Mouse (Mus musculus): ENCODE data around the gene Slc16a8. TPM values are rescaled to one million over a fixed set of nuclear protein-coding genes. Genes with fewer than 3 reads are reported as not detected.
A peak's percentile ranks its signal among the peaks of the same experiment; 100 is the strongest.
"Not testable (repeated sequence)": the region's sequence is repeated elsewhere in the genome, so short reads cannot be mapped to it uniquely, and the experiment has no call there.

Gene Slc16a8
- polyA plus RNA-seq, 1 experiment from 2014 or later: 0.36 TPM

DNA sequence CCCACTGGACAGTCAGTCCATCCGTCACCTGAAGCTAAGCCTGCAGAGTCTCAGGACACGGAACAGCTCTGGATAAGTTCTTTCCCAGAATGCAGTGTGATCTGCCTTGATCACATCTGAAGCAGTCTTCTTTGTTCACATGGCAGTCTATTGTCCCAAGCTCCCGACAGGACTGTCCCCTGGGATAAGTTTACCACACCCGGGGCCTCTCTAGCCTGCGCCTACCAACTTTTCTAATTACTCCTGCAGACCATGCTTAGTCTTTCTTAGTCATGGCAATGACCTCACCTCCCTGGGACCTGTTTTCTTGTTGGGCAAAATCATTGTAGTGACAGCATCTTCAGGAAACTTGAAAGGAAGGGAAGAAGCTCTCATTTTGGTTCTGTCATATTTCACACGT lies 16.5 kb downstream of the Slc16a8 start:
- 80% methylated on average over 6 of the region's 6 CpGs for WGBS
- H3K9ac ChIP-seq: no peak overlapping the region
- H3K4me2 ChIP-seq (replicated peaks): no peak overlapping the region
- no peaks in the 10 kb centered on the region for H3K4me1 ChIP-seq
- no peaks in the 10 kb centered on the region for H3K27me3 ChIP-seq
- no peaks in the 10 kb centered on the region for H3K9me3 ChIP-seq (replicated peaks)
- peaks cover 76% of the 10 kb centered on the region for H3K36me3 ChIP-seq
- no peak for ATAC-seq (ENCODE audit: low FRiP score)
- H3K27ac ChIP-seq: no peak overlapping the region
- no peak overlapping the region for H3K4me3 ChIP-seq

DNA sequence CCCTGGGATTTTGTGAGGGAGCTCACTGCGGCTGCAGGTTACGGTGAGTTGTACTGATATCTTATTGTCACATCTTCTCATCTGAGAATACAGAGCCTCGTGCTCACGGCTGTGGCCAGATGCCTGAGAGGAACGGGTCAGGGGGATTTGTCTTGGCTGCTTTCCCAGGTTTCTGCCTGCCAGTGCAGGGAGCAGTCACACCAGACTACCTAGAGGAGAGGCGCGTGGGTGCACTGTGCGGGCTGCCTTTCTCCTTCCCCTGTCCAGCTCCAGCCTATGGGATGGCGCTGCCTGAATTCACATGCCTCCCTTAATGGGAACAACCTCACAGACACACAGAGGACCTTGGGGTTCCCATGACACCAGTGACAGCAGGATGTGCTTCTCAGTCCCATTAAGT lies 19.3 kb downstream of the Slc16a8 start:
- no peaks in the 10 kb centered on the region for H3K27me3 ChIP-seq
- H3K9ac ChIP-seq: no peak overlapping the region
- WGBS: 90% methylated on average over 9 of the region's 9 CpGs
- H3K36me3 ChIP-seq: peaks cover 76% of the 10 kb centered on the region
- ATAC-seq (ENCODE audit: low FRiP score): no peak
- no peak overlapping the region for H3K4me2 ChIP-seq (replicated peaks)
- 0 out of 2 replicates have a peak, but pooled peaks cover under 1% of the 10 kb centered on the region for H3K4me1 ChIP-seq
- no peak overlapping the region for H3K27ac ChIP-seq
- H3K9me3 ChIP-seq (replicated peaks): no peaks in the 10 kb centered on the region
- no peak overlapping the region for H3K4me3 ChIP-seq

DNA sequence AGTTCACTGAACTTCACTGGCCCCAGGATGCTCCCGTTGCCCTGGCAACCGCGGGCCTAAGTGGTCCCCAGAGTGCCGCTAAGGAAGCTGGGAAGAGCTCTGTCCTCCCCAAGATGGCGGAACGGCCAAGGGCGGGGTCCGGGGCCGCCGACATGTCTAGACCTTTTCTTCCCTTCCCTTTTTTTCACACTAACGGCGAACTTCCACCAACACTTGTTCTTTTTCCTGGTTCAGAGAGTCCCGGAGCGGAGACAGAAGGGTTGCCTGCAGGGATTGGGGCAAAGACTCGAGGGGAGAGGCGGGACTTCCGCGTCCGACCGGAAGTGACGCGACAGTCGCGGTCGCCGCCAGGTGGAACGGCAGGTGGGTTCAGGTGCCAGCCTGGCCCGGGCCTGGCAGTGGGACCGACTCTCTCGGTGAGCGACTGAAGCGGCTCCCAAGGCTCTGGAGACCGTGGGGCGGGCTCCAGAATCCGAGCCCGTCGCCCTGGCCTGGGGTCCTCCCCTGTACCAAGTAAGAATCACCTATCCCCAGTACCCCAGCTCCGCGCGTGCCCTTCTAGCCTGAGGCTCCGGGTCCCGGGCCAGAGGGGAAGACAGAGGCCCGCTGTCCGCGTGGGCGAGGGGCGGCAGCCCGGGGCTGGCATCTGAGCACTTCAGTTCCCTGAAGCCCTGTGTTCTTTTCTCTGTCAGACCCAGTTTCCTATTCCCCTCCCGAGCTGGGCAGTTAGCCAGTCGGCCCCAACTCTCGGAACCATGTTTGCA lies 25.3 kb downstream of the Slc16a8 start, which contains the start of the genes Pick1 and Gm49486:
Pick1 (plus strand) TSS at position 116 of the 764 bp plus-strand sequence.
Gm49486 (plus strand) TSS at position 334 of the 764 bp plus-strand sequence.
- Histone ChIP-seq H3K4me2 (replicated peaks) (peak within 1 kb of the TSS; percentile 97), H3K4me1 (peaks cover 18% of the 10 kb centered on the region), H3K27ac (peak within 1 kb of the TSS; percentile 98), H3K36me3 (peaks cover 25% of the 10 kb centered on the region), H3K4me3 (peak within 1 kb of the TSS; percentile 77), H3K9ac (peak within 1 kb of the TSS; percentile 93), H3K27me3 (no peaks in the 10 kb centered on the region), H3K9me3 (replicated peaks) (no peaks in the 10 kb centered on the region)
- peak; percentile 88 for ATAC-seq (ENCODE audit: low FRiP score)
- 1% methylated on average over 51 of the region's 51 CpGs for WGBS

DNA sequence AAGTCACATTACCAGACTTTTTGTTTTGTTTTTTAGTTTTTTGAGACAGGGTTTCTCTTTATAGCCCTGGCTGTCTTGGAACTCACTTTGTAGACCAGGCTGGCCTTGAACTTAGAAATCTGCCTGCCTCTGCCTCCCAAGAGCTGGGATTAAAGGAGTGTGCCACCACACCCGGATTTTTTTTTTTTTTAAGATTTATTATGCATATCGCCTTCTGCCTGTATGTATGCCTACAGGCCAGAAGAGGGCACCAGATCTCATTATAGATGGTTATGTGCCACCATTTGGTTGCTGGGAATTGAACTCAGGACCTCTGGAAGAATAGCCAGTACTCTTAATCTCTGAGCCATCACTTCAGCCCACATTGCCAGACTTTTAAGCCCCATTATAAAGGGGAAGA lies 28.8 kb downstream of the Slc16a8 start:
- not testable (repeated sequence) for H3K36me3 ChIP-seq; H3K9me3 ChIP-seq (replicated peaks); H3K9ac ChIP-seq; H3K4me2 ChIP-seq (replicated peaks); ATAC-seq (ENCODE audit: low FRiP score); H3K27ac ChIP-seq; H3K4me3 ChIP-seq; H3K27me3 ChIP-seq
- H3K4me1 ChIP-seq: peaks cover 27% of the 10 kb centered on the region
- 78% methylated on average over 2 of the region's 2 CpGs for WGBS

DNA sequence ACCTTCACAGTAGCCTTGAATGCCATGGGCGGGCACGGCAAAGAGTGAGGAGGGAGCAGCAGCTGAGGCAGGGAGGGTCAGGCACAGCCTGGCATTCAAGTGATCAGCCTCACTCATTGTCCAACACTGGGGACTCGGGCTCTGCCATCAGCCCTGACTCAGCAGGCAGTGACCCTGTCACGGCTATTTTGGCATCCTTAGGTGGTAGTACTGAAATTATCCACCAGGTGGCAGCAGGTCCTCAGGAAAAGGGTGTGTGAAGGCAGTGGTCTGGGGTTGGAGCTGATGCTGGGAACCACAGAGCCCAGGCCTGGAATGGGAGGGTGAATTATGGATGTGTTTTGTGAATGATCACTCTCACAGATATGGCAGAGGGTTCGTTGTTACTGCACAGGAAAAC lies 29.9 kb downstream of the Slc16a8 start:
- H3K27ac ChIP-seq: no peak overlapping the region
- whole genome bisulfite sequencing: 5% methylated on average over 5 of the region's 5 CpGs

DNA sequence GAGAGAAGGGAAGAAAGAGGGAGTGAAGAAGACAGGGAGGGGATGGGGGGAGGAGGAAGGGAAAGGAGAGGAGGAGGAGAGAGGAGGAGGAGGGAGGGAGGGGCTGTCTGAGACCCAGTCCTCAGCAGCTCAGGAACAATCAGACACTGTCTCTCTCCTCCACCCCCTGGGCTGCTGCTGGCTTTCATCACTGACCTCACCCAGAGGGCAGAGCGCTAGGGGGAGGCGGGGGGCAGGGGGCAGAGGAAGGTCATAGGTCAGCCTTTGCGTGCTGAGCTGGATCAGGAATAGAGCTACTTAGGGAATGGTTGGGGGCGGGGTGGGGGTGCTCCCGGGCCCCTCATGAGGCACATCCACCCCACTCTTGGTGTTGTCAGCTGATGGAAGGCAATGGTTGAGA lies 30.9 kb downstream of the Slc16a8 start:
- no peaks in the 10 kb centered on the region for H3K27me3 ChIP-seq
- ATAC-seq (ENCODE audit: low FRiP score): 0 out of 2 replicates have a peak, but pooled peaks have one; percentile 12
- H3K9ac ChIP-seq: peak overlapping the region; percentile 20; the same call in 1 of the 2 replicates
- WGBS: 4% methylated on average over 5 of the region's 5 CpGs
- H3K4me2 ChIP-seq (replicated peaks): no peak overlapping the region
- H3K4me3 ChIP-seq: no peak overlapping the region
- peaks cover 25% of the 10 kb centered on the region for H3K4me1 ChIP-seq
- H3K27ac ChIP-seq: peak overlapping the region; percentile 14; the same call in 1 of the 2 replicates
- H3K36me3 ChIP-seq: no peaks in the 10 kb centered on the region
- no peaks in the 10 kb centered on the region for H3K9me3 ChIP-seq (replicated peaks)

More for the DNA sequence above, 29.9 kb downstream of the Slc16a8 start:
- Histone ChIP-seq H3K4me3 (no peak overlapping the region), H3K9ac (no peak overlapping the region), H3K9me3 (replicated peaks) (no peaks in the 10 kb centered on the region), H3K4me2 (replicated peaks) (peak overlapping the region; percentile 17; the same call in 1 of the 2 replicates), H3K36me3 (no peaks in the 10 kb centered on the region), H3K27me3 (no peaks in the 10 kb centered on the region), H3K4me1 (peaks cover 22% of the 10 kb centered on the region)
- ATAC-seq (ENCODE audit: low FRiP score): peak; percentile 42

DNA sequence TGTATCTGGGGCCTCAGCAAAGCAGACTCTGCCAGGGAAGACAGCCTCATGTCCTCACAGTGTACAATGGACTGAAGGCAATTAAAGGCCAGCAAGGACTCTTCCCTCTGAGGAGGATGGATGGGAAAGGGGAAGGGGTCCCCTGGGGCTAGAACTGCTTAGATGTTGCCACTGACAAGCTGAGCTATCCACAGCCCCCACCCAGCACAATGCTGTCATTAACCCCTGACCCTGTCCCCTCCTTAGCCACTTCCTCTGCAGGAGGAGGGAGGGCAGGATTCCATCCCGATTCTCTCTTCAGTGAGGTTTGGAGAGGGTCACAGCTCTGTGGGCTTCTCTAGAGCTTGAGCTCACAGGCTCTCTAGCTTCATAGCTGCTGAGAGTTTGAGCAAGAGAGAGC lies 35.0 kb downstream of the Slc16a8 start:
- Histone ChIP-seq H3K9me3 (replicated peaks) (no peaks in the 10 kb centered on the region), H3K27me3 (no peaks in the 10 kb centered on the region), H3K9ac (0 out of 2 replicates have a peak overlapping the region, but pooled peaks have one; percentile 13), H3K27ac (peak overlapping the region; percentile 40; the same call in 1 of the 2 replicates), H3K4me2 (replicated peaks) (no peak overlapping the region), H3K4me1 (peaks cover 19% of the 10 kb centered on the region), H3K4me3 (no peak overlapping the region), H3K36me3 (no peaks in the 10 kb centered on the region)
- 5% methylated on average over 1 of the region's 1 CpGs for WGBS
- no peak; the same call in 1 of the 2 replicates for ATAC-seq (ENCODE audit: low FRiP score)

DNA sequence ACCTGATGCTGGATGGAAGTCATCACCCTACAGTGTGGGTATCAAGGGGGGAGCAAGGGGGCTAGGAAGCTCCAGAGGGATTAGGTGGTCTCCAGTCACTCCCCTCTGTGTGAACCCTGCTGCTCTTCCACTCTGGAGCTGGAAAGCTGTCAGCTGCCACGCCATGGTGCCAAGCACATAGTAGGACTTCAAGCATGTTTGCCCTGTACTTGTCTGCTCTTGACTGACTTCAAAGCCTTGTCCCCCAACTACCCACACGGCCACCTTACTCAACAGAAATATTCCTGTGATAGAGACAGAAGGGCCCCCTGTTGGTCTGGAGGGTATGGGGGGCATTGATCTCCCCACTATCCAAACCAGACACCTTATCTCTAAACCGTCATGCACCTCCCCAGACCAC lies 38.4 kb downstream of the Slc16a8 start:
- no peak for ATAC-seq (ENCODE audit: low FRiP score)
- 80% methylated on average over 3 of the region's 3 CpGs for WGBS
- H3K9ac ChIP-seq: no peak overlapping the region
- H3K4me2 ChIP-seq (replicated peaks): no peak overlapping the region
- peaks cover 13% of the 10 kb centered on the region for H3K4me1 ChIP-seq
- H3K27me3 ChIP-seq: no peaks in the 10 kb centered on the region
- no peaks in the 10 kb centered on the region for H3K36me3 ChIP-seq
- H3K27ac ChIP-seq: no peak overlapping the region
- no peak overlapping the region for H3K4me3 ChIP-seq
- H3K9me3 ChIP-seq (replicated peaks): no peaks in the 10 kb centered on the region

DNA sequence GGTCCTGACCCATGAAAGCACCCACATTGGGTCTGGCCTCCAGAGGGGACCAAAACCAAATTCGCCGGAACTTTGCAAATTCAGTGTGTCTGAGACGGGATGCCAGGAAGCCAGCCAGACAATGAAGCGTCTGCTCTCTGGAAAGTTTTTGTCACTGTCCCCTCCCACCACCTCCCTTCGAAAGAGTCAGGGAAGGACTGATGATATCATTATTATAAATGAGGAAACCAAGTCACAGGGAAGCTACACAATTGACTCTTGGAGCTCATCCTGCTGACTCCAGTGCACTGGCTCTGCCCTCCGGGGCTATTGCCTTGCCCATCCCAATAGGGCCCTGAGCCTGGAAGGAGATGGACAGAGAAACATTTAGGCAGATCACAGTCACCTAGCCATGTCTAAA lies 41.0 kb downstream of the Slc16a8 start:
- 71% methylated on average over 6 of the region's 6 CpGs for WGBS
- Histone ChIP-seq H3K4me3 (no peak overlapping the region), H3K4me2 (replicated peaks) (no peak overlapping the region), H3K4me1 (0 out of 2 replicates have a peak, but pooled peaks cover 8% of the 10 kb centered on the region), H3K9ac (no peak overlapping the region), H3K9me3 (replicated peaks) (no peaks in the 10 kb centered on the region), H3K27me3 (no peaks in the 10 kb centered on the region), H3K27ac (0 out of 2 replicates have a peak overlapping the region, but pooled peaks have one; percentile 32), H3K36me3 (no peaks in the 10 kb centered on the region)
- no peak for ATAC-seq (ENCODE audit: low FRiP score)

DNA sequence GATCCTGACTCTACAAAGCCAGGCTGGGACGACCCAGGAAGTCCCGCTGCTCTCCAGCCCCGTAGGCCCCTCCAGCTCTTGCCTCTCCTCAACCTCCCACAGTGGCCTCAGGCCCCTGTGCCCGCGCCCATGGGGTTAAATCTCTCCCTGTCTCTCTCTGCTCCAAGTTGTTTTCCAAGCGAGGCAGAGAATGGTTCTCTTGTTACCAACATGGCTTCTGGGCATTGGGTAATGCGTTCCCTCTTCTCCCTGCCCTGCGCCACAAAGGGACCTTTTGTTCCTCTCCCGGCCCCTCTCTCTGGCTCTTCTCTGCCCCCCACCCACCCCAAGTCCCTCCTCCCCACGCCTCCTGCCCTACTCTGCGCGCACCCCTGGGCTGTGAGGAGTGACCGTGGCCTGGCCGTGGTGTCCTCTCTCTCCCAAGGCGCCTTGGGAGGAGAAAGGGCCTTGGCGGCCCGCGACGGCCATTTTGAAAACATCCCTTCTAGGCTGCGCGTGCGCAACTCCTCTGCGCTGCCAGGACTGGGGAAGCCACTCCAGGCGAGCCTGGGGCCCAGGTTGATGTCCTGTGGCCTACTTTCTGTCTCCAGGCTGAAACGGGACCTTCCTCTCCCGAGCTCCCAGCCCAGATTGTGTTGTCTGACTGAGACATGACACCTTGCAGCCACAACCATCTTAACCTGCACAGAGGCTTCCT lies 41.7 kb downstream of the Slc16a8 start:
- WGBS: 80% methylated on average over 26 of the region's 26 CpGs
- Histone ChIP-seq H3K27ac (peak overlapping the region; percentile 32), H3K4me1 (0 out of 2 replicates have a peak, but pooled peaks cover 9% of the 10 kb centered on the region), H3K4me3 (no peak overlapping the region), H3K36me3 (no peaks in the 10 kb centered on the region), H3K9ac (no peak overlapping the region), H3K9me3 (replicated peaks) (no peaks in the 10 kb centered on the region), H3K4me2 (replicated peaks) (no peak overlapping the region), H3K27me3 (no peaks in the 10 kb centered on the region)
- ATAC-seq (ENCODE audit: low FRiP score): no peak

DNA sequence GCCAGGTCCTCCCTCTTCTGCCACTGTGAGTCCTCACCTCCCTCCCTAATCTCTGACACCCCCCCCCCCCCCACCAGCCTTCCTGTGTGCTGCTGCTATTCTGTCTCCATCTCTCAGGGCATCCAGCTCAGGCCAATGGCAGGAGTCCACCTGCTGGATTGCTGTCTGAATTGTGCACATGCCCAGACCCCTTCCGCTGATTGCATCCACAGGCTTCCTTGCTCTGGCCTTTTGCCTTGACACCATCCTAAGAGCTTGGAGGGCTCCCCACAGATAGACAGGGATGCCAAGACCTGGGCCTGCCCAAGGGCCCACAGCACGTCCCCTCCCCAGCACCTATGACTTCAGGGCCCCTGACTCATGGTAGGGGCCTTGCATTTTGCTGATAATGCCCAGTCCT lies 44.2 kb downstream of the Slc16a8 start:
- Histone ChIP-seq H3K4me3 (no peak overlapping the region), H3K4me1 (0 out of 2 replicates have a peak, but pooled peaks cover 9% of the 10 kb centered on the region), H3K4me2 (replicated peaks) (no peak overlapping the region), H3K9ac (no peak overlapping the region), H3K36me3 (no peaks in the 10 kb centered on the region), H3K9me3 (replicated peaks) (no peaks in the 10 kb centered on the region), H3K27ac (no peak overlapping the region), H3K27me3 (no peaks in the 10 kb centered on the region)
- no peak for ATAC-seq (ENCODE audit: low FRiP score)
- WGBS: 74% methylated on average over 2 of the region's 2 CpGs

DNA sequence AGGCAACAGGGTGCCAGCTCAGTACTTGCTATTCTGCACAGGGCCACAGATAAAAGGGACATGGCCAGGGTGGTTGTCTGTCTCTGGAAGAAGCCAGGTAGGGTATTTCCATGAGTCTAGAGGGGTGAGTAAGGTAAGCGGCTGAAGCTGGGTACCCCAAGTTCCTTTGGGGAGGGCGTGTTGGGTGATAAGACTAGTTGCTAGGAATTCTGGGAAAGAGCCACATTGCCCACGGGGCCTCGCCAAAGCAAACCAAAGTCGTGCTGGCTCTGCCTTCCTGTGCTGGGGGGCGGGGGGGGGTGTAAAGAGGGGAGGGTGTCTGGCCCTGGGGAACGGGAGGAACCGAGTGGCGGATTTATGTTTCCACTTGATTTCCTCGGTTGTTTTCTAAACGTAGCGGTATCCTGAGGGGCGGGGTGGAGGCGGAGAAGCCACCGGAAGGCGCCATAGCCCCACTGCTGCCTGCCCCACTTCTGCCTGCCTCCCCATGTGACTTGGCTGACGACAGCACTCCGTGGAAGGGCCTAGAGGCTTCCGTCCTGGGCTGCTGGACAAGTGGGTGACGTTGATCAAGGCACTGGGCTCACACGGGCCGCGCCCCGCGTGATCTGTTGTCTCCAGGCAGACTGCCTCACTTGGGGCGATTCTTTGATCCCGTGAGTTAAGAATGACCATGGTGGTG lies 45.7 kb downstream of the Slc16a8 start:
- ATAC-seq (ENCODE audit: low FRiP score): no peak
- H3K36me3 ChIP-seq: no peaks in the 10 kb centered on the region
- H3K27me3 ChIP-seq: no peaks in the 10 kb centered on the region
- H3K4me1 ChIP-seq: 0 out of 2 replicates have a peak, but pooled peaks cover 9% of the 10 kb centered on the region
- H3K9me3 ChIP-seq (replicated peaks): no peaks in the 10 kb centered on the region
- 78% methylated on average over 27 of the region's 27 CpGs for WGBS
- H3K4me2 ChIP-seq (replicated peaks): no peak overlapping the region
- no peak overlapping the region for H3K9ac ChIP-seq
- no peak overlapping the region for H3K4me3 ChIP-seq
- no peak overlapping the region for H3K27ac ChIP-seq
